Mouse (Mus musculus): Measurements from ENCODE around the gene Trcg1.

GRCm38 (mm10) chr9:57241111-57241510 lies 4.8 kb downstream of the Trcg1 start:
- no peak for TF ChIP-seq CTCF (IDR thresholded peaks at IDR 0.05; ENCODE audit: borderline replicate concordance, insufficient read depth, low read depth, low read length)
- no peak for TF ChIP-seq POLR2A (IDR thresholded peaks at IDR 0.05; ENCODE audit: borderline replicate concordance, insufficient read depth, low read length)

Data from cerebellum, adult 2 months (tissue).